Mouse (Mus musculus) ES-E14 (cell line): ENCODE data around the gene Adgrl3. TPM values are rescaled to one million over a fixed set of nuclear protein-coding genes. Genes with fewer than 3 reads are reported as not detected.

Experiments
- DNase-seq: peaks from one replicate; pipeline ENCODE4 v3.0.0-alpha.2; 2013; ENCODE audit warnings: low read depth, low spot score
- H3K27ac ChIP-seq: 2 replicates; pipeline ENCODE4 v1.5.1; 2012; ENCODE audit warnings: low read depth, mild to moderate bottlenecking, low read length, moderate library complexity, mixed read lengths; ENCODE audit not compliant: poor library complexity, insufficient read depth, severe bottlenecking
- H3K36me3 ChIP-seq: 2 replicates; pipeline ENCODE4 v1.6.1; 2012; ENCODE audit warnings: mild to moderate bottlenecking, low read length, moderate library complexity, mixed read lengths; ENCODE audit not compliant: control insufficient read depth, poor library complexity, insufficient read depth, severe bottlenecking
- H3K4me1 ChIP-seq, 2 experiments: fragments of 150-350 bp in 1 of 2; sonication (generic) in 1 of 2; 2 replicates each; pipeline ENCODE4 v1.6.1; 2012; ENCODE audit warnings: low read length in 2 of 2, mild to moderate bottlenecking in 1 of 2, mixed read lengths in 1 of 2; ENCODE audit not compliant: control insufficient read depth in 2 of 2, insufficient read depth in 2 of 2, poor library complexity in 1 of 2
- H3K4me3 ChIP-seq, 2 experiments: fragments of 150-350 bp in 1 of 2; sonication (generic) in 1 of 2; 2 replicates each; pipeline ENCODE4 v1.5.1; 2012; ENCODE audit warnings: low read length in 2 of 2, low read depth in 1 of 2, mild to moderate bottlenecking in 1 of 2, mixed read lengths in 1 of 2; ENCODE audit not compliant: insufficient read depth in 1 of 2, poor library complexity in 1 of 2, severe bottlenecking in 1 of 2
- H3K9ac ChIP-seq: 2 replicates; pipeline ENCODE4 v1.6.1; 2012; ENCODE audit warnings: low read depth, mild to moderate bottlenecking, low read length, mixed read lengths; ENCODE audit not compliant: poor library complexity, insufficient read depth, severe bottlenecking
- H3K9me3 ChIP-seq: fragments of 150-350 bp; sonication (generic); 2 replicates; pipeline ENCODE4 v1.6.1; 2012; ENCODE audit warnings: low read depth, mild to moderate bottlenecking, low read length; ENCODE audit not compliant: control insufficient read depth, insufficient read depth
- CHD2 ChIP-seq: IDR thresholded peaks from 2 replicates; pipeline ENCODE4 v1.6.1; 2014; ENCODE audit warnings: mild to moderate bottlenecking, low read depth, low read length, inconsistent platforms
- HCFC1 ChIP-seq: IDR thresholded peaks from 2 replicates; pipeline ENCODE4 v1.6.1; 2012; ENCODE audit warnings: low read length, inconsistent platforms, borderline replicate concordance; ENCODE audit not compliant: insufficient read depth
- MAFK ChIP-seq: IDR thresholded peaks from 2 replicates; pipeline ENCODE4 v1.6.1; 2014; ENCODE audit warnings: mild to moderate bottlenecking, low read depth, low read length, inconsistent platforms; ENCODE audit not compliant: insufficient read depth
- ZC3H11A ChIP-seq: IDR thresholded peaks from 2 replicates; pipeline ENCODE4 v1.6.1; 2012; ENCODE audit warnings: low read depth, mild to moderate bottlenecking, inconsistent platforms, low read length, borderline replicate concordance
- ZNF384 ChIP-seq: IDR thresholded peaks from 2 replicates; pipeline ENCODE4 v1.6.1; 2012; ENCODE audit warnings: low read depth, low read length, inconsistent platforms
- in situ Hi-C, 2 experiments: fragments of 600-800 bp; cut with MboI; formaldehyde crosslinking; loops; one replicate each; pipeline ENCODE4 v1.15.1; 2025; ENCODE audit warnings: low sequenced_read_pairs in 2 of 2, inconsistent platforms in 1 of 2; ENCODE audit not compliant: unreplicated experiment in 2 of 2
- total RNA-seq: library from RNA; depleted of rRNA; stranded (reverse); fragments of 300-350 nt; gene quantifications from 2 replicates; pipeline ENCODE4 v1.2.3, GENCODE M21; 2012

The Adgrl3 gene
- total RNA-seq, 1 experiment = 5.4 TPM

DNA sequence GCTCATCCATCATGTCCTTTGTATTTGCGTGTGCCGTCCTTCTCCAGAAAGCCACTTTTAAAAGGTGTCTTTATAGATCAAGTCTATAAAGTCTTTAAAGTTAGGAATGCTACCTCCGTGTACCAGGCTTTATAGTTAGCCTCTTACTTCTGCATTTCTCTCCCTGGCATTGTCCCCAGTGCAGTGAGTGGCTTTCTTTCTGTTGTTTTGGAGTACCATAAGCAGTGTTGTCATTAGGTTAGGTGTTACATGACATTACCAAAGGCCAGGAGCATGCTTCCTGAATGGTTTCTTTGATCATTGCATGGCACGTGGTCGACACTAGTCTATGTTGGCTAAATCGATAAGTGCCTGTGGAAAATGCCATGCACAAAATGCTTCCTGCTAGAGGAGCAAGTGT, 48.2 kb downstream of the Adgrl3 start:
- Histone ChIP-seq H3K9ac (no peak overlapping the region), H3K36me3 (no peaks in the 10 kb centered on the region), H3K9me3 (no peaks in the 10 kb centered on the region), H3K4me3 (no peak overlapping the region), H3K27ac (no peak overlapping the region), H3K4me1 (no peaks in the 10 kb centered on the region)
- in situ Hi-C loops = no loop called here
- no peak for TF ChIP-seq MAFK
- TF ChIP-seq ZNF384 = no peak
- no peak for TF ChIP-seq ZC3H11A
- no peak for TF ChIP-seq HCFC1
- TF ChIP-seq CHD2 = no peak
- DNase-seq = no peak

DNA sequence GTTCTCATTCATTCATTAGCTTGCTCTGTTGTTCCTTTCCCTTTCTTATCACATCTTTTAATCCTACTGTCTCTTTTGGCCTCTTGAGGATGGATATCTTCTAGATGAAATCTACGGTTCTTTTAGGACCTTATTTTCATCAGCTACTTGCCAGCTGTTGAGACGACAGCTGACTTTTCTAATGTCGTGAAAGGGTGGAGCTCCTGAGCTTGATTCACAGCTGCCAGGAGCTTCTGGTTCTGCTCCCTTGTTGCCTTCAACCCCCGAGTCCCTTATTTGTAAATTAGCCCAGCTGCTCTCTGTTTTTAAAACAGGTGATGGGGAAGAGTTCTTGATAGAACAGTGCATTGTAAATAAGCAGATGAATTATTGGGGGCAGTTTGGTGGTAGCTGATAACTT, 48.9 kb downstream of the Adgrl3 start:
- in situ Hi-C loops = no loop called here
- no peaks in the 10 kb centered on the region for H3K36me3 ChIP-seq
- no peak for DNase-seq
- no peak overlapping the region for H3K4me3 ChIP-seq
- no peak overlapping the region for H3K27ac ChIP-seq
- H3K9me3 ChIP-seq = no peaks in the 10 kb centered on the region
- H3K4me1 ChIP-seq = no peaks in the 10 kb centered on the region
- TF ChIP-seq ZC3H11A (no peak), MAFK (no peak), HCFC1 (no peak), ZNF384 (no peak), CHD2 (no peak)
- no peak overlapping the region for H3K9ac ChIP-seq

DNA sequence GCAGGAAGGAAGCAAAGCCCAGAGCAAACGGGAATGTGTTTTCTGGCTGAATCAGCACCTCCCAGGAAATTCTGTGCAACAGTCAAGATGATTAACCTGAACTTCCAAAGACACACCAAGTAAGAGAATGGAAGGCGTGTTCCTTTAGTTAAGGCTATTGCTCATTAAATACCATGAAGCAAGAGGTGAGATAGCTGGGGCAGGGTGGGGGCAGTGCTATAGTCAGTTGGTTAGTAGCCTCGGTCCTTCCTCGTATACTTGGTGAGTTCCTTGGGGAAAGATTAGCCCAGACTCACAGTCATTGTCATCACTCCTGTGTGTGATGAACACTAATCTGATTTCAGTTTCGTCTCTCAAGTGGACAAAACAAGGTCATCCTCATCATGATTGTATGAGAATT, 53.0 kb downstream of the Adgrl3 start:
- no peak overlapping the region for H3K9ac ChIP-seq
- TF ChIP-seq MAFK = no peak
- TF ChIP-seq ZNF384 = no peak
- no peak for TF ChIP-seq HCFC1
- no peak for TF ChIP-seq CHD2
- TF ChIP-seq ZC3H11A = no peak
- no peak for DNase-seq
- H3K9me3 ChIP-seq = no peaks in the 10 kb centered on the region
- no peaks in the 10 kb centered on the region for H3K4me1 ChIP-seq
- H3K27ac ChIP-seq = no peak overlapping the region
- H3K36me3 ChIP-seq = no peaks in the 10 kb centered on the region
- no peak overlapping the region for H3K4me3 ChIP-seq
- in situ Hi-C loops = no loop called here

DNA sequence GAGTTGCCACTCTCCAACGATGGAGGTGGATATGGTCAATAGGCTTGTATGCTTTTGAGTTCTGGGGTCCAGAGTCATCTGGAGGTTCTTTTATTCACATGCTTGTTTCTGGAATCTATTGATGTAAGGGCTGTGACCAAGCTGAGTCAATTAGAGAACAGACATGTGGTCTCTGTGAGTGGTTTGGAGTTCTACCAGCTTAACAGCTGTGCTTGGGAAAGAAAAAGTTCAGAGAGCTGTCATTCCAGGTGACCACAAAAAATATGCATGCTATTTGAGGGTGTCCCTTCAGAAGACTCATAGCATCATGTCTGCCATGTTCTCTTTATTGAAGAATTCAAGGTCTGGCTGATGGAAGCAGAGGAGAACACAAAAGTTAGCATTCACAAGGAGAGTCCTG, 53.9 kb downstream of the Adgrl3 start:
- Histone ChIP-seq H3K27ac (no peak overlapping the region), H3K9me3 (no peaks in the 10 kb centered on the region), H3K4me3 (no peak overlapping the region), H3K4me1 (no peaks in the 10 kb centered on the region), H3K36me3 (no peaks in the 10 kb centered on the region), H3K9ac (no peak overlapping the region)
- DNase-seq = no peak
- in situ Hi-C loops = no loop called here
- TF ChIP-seq MAFK = no peak
- TF ChIP-seq ZC3H11A = no peak
- TF ChIP-seq CHD2 = no peak
- no peak for TF ChIP-seq ZNF384
- no peak for TF ChIP-seq HCFC1

DNA sequence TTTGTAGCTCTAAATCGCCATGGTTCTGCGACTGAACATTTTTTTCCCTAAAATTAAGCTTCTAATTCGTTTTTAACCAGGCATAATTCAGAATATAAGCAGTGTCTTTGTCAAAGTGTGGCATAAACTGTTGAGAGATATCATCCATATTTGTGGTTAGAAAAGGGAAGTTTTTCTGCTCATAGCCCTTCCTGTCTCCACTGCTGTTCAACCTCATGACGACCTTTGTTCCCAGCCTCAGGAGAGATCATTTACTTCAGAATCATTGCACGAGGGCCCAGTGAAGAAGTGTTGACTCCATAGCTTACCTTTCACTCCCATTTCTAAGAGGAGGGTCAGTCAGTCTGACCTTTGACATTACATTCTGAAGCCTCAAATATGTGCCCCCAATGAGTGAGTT, 56.4 kb downstream of the Adgrl3 start:
- in situ Hi-C loops = no loop called here

More for the DNA sequence above, 56.4 kb downstream of the Adgrl3 start:
- TF ChIP-seq ZC3H11A (no peak), CHD2 (no peak), HCFC1 (no peak), MAFK (no peak), ZNF384 (no peak)
- Histone ChIP-seq H3K4me1 (no peaks in the 10 kb centered on the region), H3K36me3 (no peaks in the 10 kb centered on the region), H3K27ac (no peak overlapping the region), H3K9me3 (no peaks in the 10 kb centered on the region), H3K9ac (no peak overlapping the region), H3K4me3 (no peak overlapping the region)
- no peak for DNase-seq
